Mouse (Mus musculus): Measurements from ENCODE around the gene Padi6. TPM values are rescaled to one million over a fixed set of nuclear protein-coding genes. Genes with fewer than 3 reads are reported as not detected.

Gene Padi6
- not detected in 2 replicates for polyA plus RNA-seq (2015; fragmentation: Nextera tagmentation; extraction: Ambion mirVana)

GRCm38 (mm10) chr4:140742543-140742942, at the start of gene Padi6:
Padi6 (minus strand) TSS chr4:140742643.
- H3K4me3 ChIP-seq, result no peak within 1 kb of the TSS
- no peak within 1 kb of the TSS for H3K27ac ChIP-seq
- no peaks in the 10 kb centered on the region for H3K36me3 ChIP-seq
- no peak for ATAC-seq (ENCODE audit: insufficient number of reproducible peaks, insufficient read depth, low FRiP score, low TSS enrichment, low read depth)
- H3K4me1 ChIP-seq, result no peaks in the 10 kb centered on the region
- H3K9ac ChIP-seq, result no peak within 1 kb of the TSS
- no peaks in the 10 kb centered on the region for H3K9me3 ChIP-seq
- WGBS, result 72% methylated on average over 2 of the region's 2 CpGs
- H3K27me3 ChIP-seq, result peaks cover under 1% of the 10 kb centered on the region; the same call in 1 of the 2 replicates
- H3K4me2 ChIP-seq, result no peak within 1 kb of the TSS

- H3K27me3 ChIP-seq, result no peaks in the 10 kb centered on the region
- no peak overlapping the region for H3K27ac ChIP-seq
- no peak overlapping the region for H3K4me2 ChIP-seq
- H3K9me3 ChIP-seq, result no peaks in the 10 kb centered on the region
- no peak for ATAC-seq (ENCODE audit: insufficient number of reproducible peaks, insufficient read depth, low FRiP score, low TSS enrichment, low read depth)
- WGBS, result 83% methylated on average over 16 of the region's 16 CpGs
- no peaks in the 10 kb centered on the region for H3K36me3 ChIP-seq
- H3K9ac ChIP-seq, result no peak overlapping the region
- H3K4me1 ChIP-seq, result no peaks in the 10 kb centered on the region
- no peak overlapping the region for H3K4me3 ChIP-seq
Measured at GRCm38 (mm10) chr4:140791071-140791470, 48.6 kb upstream of the Padi6 start.

- H3K4me2 ChIP-seq, result no peak overlapping the region
- no peak overlapping the region for H3K4me3 ChIP-seq
- no peak for ATAC-seq (ENCODE audit: insufficient number of reproducible peaks, insufficient read depth, low FRiP score, low TSS enrichment, low read depth)
- no peaks in the 10 kb centered on the region for H3K4me1 ChIP-seq
- no peaks in the 10 kb centered on the region for H3K27me3 ChIP-seq
- no peaks in the 10 kb centered on the region for H3K36me3 ChIP-seq
- 85% methylated on average over 4 of the region's 4 CpGs for WGBS
- H3K9ac ChIP-seq, result no peak overlapping the region
- H3K27ac ChIP-seq, result no peak overlapping the region
- no peaks in the 10 kb centered on the region for H3K9me3 ChIP-seq
Measured at GRCm38 (mm10) chr4:140789983-140790382, 47.5 kb upstream of the Padi6 start.

DNA sequence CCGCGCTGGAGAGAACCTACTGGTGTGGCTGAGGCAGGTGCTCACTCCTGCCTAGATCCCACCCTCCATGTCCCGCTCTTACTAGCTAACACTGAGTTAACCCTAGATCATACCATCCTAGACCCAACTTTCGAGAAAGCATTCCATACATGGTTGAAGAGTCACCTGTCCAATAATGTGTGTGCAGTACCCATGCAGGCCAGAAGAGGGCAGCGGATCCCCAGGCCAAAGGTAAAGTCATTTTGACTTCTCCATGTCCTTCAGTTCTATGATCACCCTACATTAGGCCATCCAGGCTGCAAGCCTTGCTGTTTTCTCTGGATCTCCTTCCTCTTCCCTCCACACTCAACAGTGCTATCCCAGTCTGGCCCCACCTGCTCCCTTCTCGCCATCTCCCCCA, 46.5 kb upstream of the Padi6 start:
- no peak overlapping the region for H3K27ac ChIP-seq
- H3K9me3 ChIP-seq, result no peaks in the 10 kb centered on the region
- H3K27me3 ChIP-seq, result no peaks in the 10 kb centered on the region
- H3K4me3 ChIP-seq, result no peak overlapping the region
- no peaks in the 10 kb centered on the region for H3K36me3 ChIP-seq
- no peaks in the 10 kb centered on the region for H3K4me1 ChIP-seq
- ATAC-seq (ENCODE audit: insufficient number of reproducible peaks, insufficient read depth, low FRiP score, low TSS enrichment, low read depth), result no peak
- 42% methylated on average over 6 of the region's 6 CpGs for WGBS
- no peak overlapping the region for H3K9ac ChIP-seq
- no peak overlapping the region for H3K4me2 ChIP-seq

DNA sequence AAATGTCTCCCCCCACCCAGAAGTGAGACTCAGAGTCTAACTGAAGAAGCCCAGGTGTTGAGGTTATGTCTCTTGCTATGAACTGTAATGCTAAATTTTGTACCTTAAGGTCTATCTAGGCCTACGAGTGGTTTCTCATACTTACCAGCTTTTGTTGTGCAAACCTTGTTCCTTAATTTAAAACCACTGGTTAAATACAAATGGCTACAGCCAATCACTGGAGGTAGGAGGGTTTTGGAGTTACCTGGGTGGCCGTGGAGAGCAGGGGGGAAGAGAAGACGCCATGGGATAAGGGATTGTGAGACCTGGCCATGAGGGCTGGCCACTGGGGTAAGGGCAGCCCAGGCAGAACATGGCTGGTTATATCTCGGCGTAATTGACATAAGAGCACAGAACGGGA, 45.8 kb upstream of the Padi6 start:
- H3K9me3 ChIP-seq, result no peaks in the 10 kb centered on the region

DNA sequence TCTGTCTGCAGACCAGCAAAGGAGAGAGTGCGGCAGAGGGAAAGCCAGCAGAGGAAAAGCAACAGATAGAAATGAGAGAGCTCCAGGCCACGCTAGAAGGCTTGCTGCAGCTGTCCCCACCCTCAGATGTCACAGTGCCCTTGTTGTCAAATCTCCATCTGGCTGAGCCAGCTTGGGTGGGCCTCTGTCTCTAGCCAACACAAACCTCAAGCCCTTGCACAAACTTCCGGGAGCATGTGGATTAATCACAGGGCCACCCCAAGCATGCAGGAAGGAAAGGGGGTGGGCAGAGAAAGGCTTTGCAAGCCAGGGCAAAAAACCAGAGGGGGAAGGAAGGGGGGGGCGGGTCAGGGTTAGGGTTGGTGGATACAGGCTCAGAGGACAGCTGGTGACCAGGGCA, 45.0 kb upstream of the Padi6 start:
- H3K4me2 ChIP-seq, result no peak overlapping the region
- no peaks in the 10 kb centered on the region for H3K27me3 ChIP-seq
- no peaks in the 10 kb centered on the region for H3K9me3 ChIP-seq
- no peak for ATAC-seq (ENCODE audit: insufficient number of reproducible peaks, insufficient read depth, low FRiP score, low TSS enrichment, low read depth)
- H3K36me3 ChIP-seq, result no peaks in the 10 kb centered on the region
- H3K9ac ChIP-seq, result no peak overlapping the region
- H3K4me1 ChIP-seq, result no peaks in the 10 kb centered on the region
- 63% methylated on average over 4 of the region's 4 CpGs for WGBS
- no peak overlapping the region for H3K27ac ChIP-seq
- no peak overlapping the region for H3K4me3 ChIP-seq

More for the DNA sequence above, 45.8 kb upstream of the Padi6 start:
- Histone ChIP-seq H3K36me3 (no peaks in the 10 kb centered on the region), H3K4me1 (no peaks in the 10 kb centered on the region), H3K27me3 (no peaks in the 10 kb centered on the region), H3K27ac (no peak overlapping the region), H3K9ac (no peak overlapping the region), H3K4me2 (no peak overlapping the region), H3K4me3 (no peak overlapping the region)
- ATAC-seq (ENCODE audit: insufficient number of reproducible peaks, insufficient read depth, low FRiP score, low TSS enrichment, low read depth), result no peak
- 78% methylated on average over 6 of the region's 6 CpGs for WGBS

- ATAC-seq (ENCODE audit: insufficient number of reproducible peaks, insufficient read depth, low FRiP score, low TSS enrichment, low read depth), result no peak
- 74% methylated on average over 5 of the region's 5 CpGs for WGBS
- no peak overlapping the region for H3K4me3 ChIP-seq
Measured at GRCm38 (mm10) chr4:140785217-140785616, 42.8 kb upstream of the Padi6 start.

DNA sequence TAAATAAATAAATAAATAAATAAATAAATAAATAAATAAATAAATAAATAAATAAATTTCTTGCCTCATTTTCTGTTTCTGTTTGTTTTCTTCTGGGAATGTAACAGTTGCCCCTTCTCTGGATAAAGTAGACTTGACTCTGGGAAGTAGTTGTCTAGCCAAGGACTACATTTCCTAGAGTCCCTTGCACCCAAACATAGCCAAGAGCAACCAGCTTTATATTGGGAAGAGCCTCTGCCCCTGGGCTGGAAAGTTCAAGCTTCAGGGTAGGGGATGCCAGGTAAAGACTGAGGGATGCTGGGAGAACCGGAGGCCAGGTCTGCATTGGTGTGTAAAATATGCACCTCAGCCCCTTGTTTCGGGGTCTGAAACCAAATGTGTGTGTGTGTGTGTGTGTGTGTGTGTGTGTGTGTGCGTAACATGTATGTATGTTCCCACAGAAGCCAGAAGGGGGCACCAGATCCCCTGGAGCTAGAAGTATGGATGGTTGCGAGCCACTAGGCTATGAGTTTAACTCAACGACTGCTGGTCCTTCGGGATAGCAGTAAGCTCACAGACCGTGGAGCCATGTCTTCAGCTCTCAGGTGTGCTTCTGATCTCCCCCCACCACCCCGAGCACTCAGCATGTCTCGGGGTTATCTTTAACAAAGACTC, 42.0 kb upstream of the Padi6 start:
- Histone ChIP-seq H3K36me3 (no peaks in the 10 kb centered on the region), H3K4me2 (no peak overlapping the region), H3K27ac (no peak overlapping the region), H3K9ac (no peak overlapping the region), H3K27me3 (no peaks in the 10 kb centered on the region), H3K4me3 (no peak overlapping the region), H3K4me1 (peaks cover 3% of the 10 kb centered on the region; the same call in 1 of the 2 replicates), H3K9me3 (peaks cover 3% of the 10 kb centered on the region; the same call in 1 of the 2 replicates)
- 95% methylated on average over 9 of the region's 9 CpGs for WGBS
- no peak for ATAC-seq (ENCODE audit: insufficient number of reproducible peaks, insufficient read depth, low FRiP score, low TSS enrichment, low read depth)

More at GRCm38 (mm10) chr4:140785217-140785616, 42.8 kb upstream of the Padi6 start:
- H3K36me3 ChIP-seq, result no peaks in the 10 kb centered on the region
- no peaks in the 10 kb centered on the region for H3K4me1 ChIP-seq
- peaks cover 3% of the 10 kb centered on the region; the same call in 1 of the 2 replicates for H3K9me3 ChIP-seq
- H3K27ac ChIP-seq, result no peak overlapping the region
- no peak overlapping the region for H3K4me2 ChIP-seq
- no peaks in the 10 kb centered on the region for H3K27me3 ChIP-seq
- no peak overlapping the region for H3K9ac ChIP-seq

- Histone ChIP-seq H3K9ac (no peak overlapping the region), H3K36me3 (no peaks in the 10 kb centered on the region), H3K27ac (no peak overlapping the region), H3K27me3 (no peaks in the 10 kb centered on the region), H3K4me3 (no peak overlapping the region), H3K9me3 (peaks cover 3% of the 10 kb centered on the region; the same call in 1 of the 2 replicates), H3K4me1 (peaks cover 3% of the 10 kb centered on the region; the same call in 1 of the 2 replicates), H3K4me2 (no peak overlapping the region)
- no peak for ATAC-seq (ENCODE audit: insufficient number of reproducible peaks, insufficient read depth, low FRiP score, low TSS enrichment, low read depth)
- whole genome bisulfite sequencing, result 86% methylated on average over 9 of the region's 9 CpGs
Measured at GRCm38 (mm10) chr4:140782821-140783220, 40.4 kb upstream of the Padi6 start.

DNA sequence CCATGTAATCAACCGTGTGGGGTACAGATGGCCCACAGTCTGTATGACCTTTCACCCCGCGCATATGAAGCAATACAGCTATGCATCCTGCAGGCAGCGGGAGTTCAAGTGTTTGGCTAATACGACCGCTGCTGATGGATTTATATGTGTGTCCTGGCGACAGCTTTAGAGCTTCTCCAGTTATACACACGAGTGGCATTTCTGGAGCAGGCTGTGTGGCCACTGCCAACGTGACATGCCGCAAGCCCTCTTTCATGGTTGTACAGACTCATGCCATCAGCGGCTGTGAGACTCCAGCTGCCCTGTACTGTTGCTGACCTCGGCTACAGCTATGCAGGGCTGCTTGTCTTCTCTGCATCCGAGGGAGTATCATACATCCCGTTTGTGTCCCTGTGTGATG, 38.1 kb upstream of the Padi6 start:
- Histone ChIP-seq H3K9me3 (peaks cover 3% of the 10 kb centered on the region; the same call in 1 of the 2 replicates), H3K27ac (no peak overlapping the region), H3K36me3 (no peaks in the 10 kb centered on the region), H3K9ac (no peak overlapping the region), H3K4me3 (no peak overlapping the region), H3K27me3 (no peaks in the 10 kb centered on the region), H3K4me2 (no peak overlapping the region), H3K4me1 (peaks cover 3% of the 10 kb centered on the region; the same call in 1 of the 2 replicates)
- whole genome bisulfite sequencing, result 84% methylated on average over 14 of the region's 14 CpGs
- no peak for ATAC-seq (ENCODE audit: insufficient number of reproducible peaks, insufficient read depth, low FRiP score, low TSS enrichment, low read depth)

DNA sequence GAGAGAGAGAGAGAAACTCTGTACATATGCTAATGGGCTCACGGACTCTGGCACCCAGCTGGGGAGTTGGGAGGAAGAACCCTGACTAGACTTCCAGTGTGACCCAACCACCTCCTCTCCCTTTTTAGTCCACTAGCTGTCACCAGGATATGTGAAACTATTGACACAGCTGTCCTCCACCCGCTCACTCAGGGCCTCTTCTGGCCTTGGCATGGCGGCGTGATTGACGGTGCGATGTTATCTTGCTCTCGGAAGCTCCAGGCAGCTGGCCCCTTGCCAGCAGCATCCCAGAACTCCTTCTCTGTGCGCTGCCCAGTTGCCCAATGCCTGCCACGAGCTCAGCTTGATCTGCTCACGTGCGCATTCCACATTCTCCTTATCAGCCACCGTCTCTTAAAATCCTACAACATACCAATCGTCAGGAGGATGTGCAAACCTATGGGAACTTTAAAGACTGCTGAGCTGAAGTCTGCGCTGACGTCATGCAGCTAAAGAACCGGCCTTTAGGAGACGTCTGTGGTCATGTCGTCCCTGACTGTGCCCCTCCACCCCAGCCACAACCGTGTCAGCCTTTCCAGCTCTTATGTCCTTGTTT, 37.5 kb upstream of the Padi6 start:
- peaks cover 3% of the 10 kb centered on the region; the same call in 1 of the 2 replicates for H3K4me1 ChIP-seq
- 62% methylated on average over 19 of the region's 19 CpGs for WGBS
- no peak for ATAC-seq (ENCODE audit: insufficient number of reproducible peaks, insufficient read depth, low FRiP score, low TSS enrichment, low read depth)
- no peak overlapping the region for H3K4me3 ChIP-seq
- H3K27ac ChIP-seq, result no peak overlapping the region
- no peaks in the 10 kb centered on the region for H3K27me3 ChIP-seq
- no peak overlapping the region for H3K9ac ChIP-seq
- no peaks in the 10 kb centered on the region for H3K36me3 ChIP-seq
- no peak overlapping the region for H3K4me2 ChIP-seq
- H3K9me3 ChIP-seq, result peaks cover 3% of the 10 kb centered on the region; the same call in 1 of the 2 replicates

DNA sequence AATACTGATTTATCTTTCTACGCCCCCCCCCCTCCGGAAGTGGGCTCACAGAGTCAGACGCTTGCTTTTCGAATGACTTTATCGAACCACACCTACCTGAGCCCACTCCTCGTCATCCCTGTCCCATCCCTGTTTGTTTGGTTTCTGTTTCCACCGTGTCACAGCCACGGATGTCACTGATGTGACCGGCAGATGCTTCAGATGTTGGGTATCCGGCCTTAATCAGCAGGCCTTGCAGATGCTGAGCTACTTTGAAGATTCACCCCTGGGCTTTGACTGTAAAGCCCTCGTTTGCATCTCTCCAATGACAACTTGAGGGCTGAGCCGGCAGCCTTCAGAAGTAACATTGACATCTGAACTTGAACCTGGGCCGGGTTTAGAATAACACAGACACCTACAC, 34.2 kb upstream of the Padi6 start:
- no peak overlapping the region for H3K9ac ChIP-seq
- WGBS, result 75% methylated on average over 13 of the region's 13 CpGs
- H3K4me1 ChIP-seq, result peaks cover 3% of the 10 kb centered on the region; the same call in 1 of the 2 replicates
- no peaks in the 10 kb centered on the region for H3K27me3 ChIP-seq
- no peak overlapping the region for H3K27ac ChIP-seq
- no peak for ATAC-seq (ENCODE audit: insufficient number of reproducible peaks, insufficient read depth, low FRiP score, low TSS enrichment, low read depth)
- H3K4me3 ChIP-seq, result no peak overlapping the region
- H3K36me3 ChIP-seq, result no peaks in the 10 kb centered on the region
- H3K4me2 ChIP-seq, result no peak overlapping the region
- no peaks in the 10 kb centered on the region for H3K9me3 ChIP-seq
